Mouse (Mus musculus) liver, embryonic 14 days (tissue): Measurements from ENCODE around the gene Trafd1. TPM values are rescaled to one million over a fixed set of nuclear protein-coding genes. Genes with fewer than 3 reads are reported as not detected.

Source experiments
- polyA plus RNA-seq: library from polyadenylated mRNA; depleted of rRNA; stranded (reverse); fragments of >200 nt; gene quantifications from 2 replicates; pipeline ENCODE4 v1.2.3, GENCODE M21; 2012; rRNA removed

Gene Trafd1
- polyA plus RNA-seq = 18.3 and 21.0 TPM in 2 replicates

GRCm38 (mm10) chr5:121385461-121386119 is at the start of gene Trafd1:
Trafd1 (minus strand) TSS chr5:121385632.

GRCm38 (mm10) chr5:121397187-121398145 is 12.0 kb upstream of the Trafd1 start, which contains the start of gene Naa25:
Naa25 (plus strand) TSS chr5:121397936.

Other genes starting within 250 kb of the Trafd1 start
- gene Ptpn11, start 194.2 kb downstream of the Trafd1 start, polyA plus RNA-seq = 13.8 and 15.0 TPM in 2 replicates
- gene Rpl6, start 181.2 kb downstream of the Trafd1 start, polyA plus RNA-seq = 706 and 773 TPM in 2 replicates
- gene Hectd4, start 165.4 kb downstream of the Trafd1 start, polyA plus RNA-seq = 11.4 and 16.1 TPM in 2 replicates
- 9.0 and 10.4 TPM in 2 replicates for gene Naa25, start 12.3 kb upstream of the Trafd1 start, polyA plus RNA-seq
- 0.63 TPM in 2 replicates for gene Tmem116, start 66.3 kb upstream of the Trafd1 start, polyA plus RNA-seq
- gene Erp29, start 66.9 kb upstream of the Trafd1 start, polyA plus RNA-seq = 71.5 and 73.7 TPM in 2 replicates
- not detected in 2 replicates for gene Adam1b, start 117.8 kb upstream of the Trafd1 start, polyA plus RNA-seq
- 1.7 and 1.9 TPM in 2 replicates for gene Adam1a, start 159.8 kb upstream of the Trafd1 start, polyA plus RNA-seq
- 0.03 and 0.16 TPM in 2 replicates for gene Gm42878, start 159.8 kb upstream of the Trafd1 start, polyA plus RNA-seq
- 47.6 and 51.3 TPM in 2 replicates for gene Mapkapk5, start 160.3 kb upstream of the Trafd1 start, polyA plus RNA-seq
- 150 and 155 TPM in 2 replicates for gene Aldh2, start 208.2 kb upstream of the Trafd1 start, polyA plus RNA-seq
- gene Acad12, start 233.3 kb upstream of the Trafd1 start, polyA plus RNA-seq = 0.75 and 1.2 TPM in 2 replicates